Mouse (Mus musculus) sigmoid colon, adult 10 weeks (tissue): ENCODE measurements around the gene Lgi2. TPM values are rescaled to one million over a fixed set of nuclear protein-coding genes. Genes with fewer than 3 reads are reported as not detected.

Experiments
- polyA plus RNA-seq: library from polyadenylated mRNA; stranded (reverse); fragments of 350-450 nt; fragmentation: Illumina TruSeq; extraction: RNeasy Lipid Tissue Mini Kit (QIAGEN cat#74804); gene quantifications from one replicate; pipeline ENCODE4 v1.2.3, GENCODE M21; 2014; ENCODE audit warnings: low read depth, low replicate concordance

Lgi2 gene
- 1.5 TPM for polyA plus RNA-seq

GRCm38 (mm10) chr5:52565813-52566531, at the start of gene Lgi2:
Gene Lgi2 (minus strand): TSS chr5:52566462.

Other genes starting within 250 kb of the Lgi2 start
- gene Sod3, start 202.7 kb downstream of the Lgi2 start, polyA plus RNA-seq, result 2.5 TPM
- gene Ccdc149, start 94.9 kb downstream of the Lgi2 start, polyA plus RNA-seq, result 10.8 TPM
- 61.2 TPM for gene Sepsecs, start 103.2 kb upstream of the Lgi2 start, polyA plus RNA-seq
- gene Pi4k2b, start 175.1 kb upstream of the Lgi2 start, polyA plus RNA-seq, result 230 TPM
- 19.1 TPM for gene Zcchc4, start 208.9 kb upstream of the Lgi2 start, polyA plus RNA-seq